Mouse (Mus musculus): ENCODE results near the gene 1700011L22Rik.

1700011L22Rik gene

GRCm38 (mm10) chr8:79239320-79239719 is 9.1 kb downstream of the 1700011L22Rik start:
- no peak for DNase-seq (ENCODE audit: inconsistent ontology term)

GRCm38 (mm10) chr8:79229266-79229888 is 19.0 kb downstream of the 1700011L22Rik start:
- DNase-seq (ENCODE audit: inconsistent ontology term), result no peak

GRCm38 (mm10) chr8:79227916-79228315 is 20.5 kb downstream of the 1700011L22Rik start:
- DNase-seq (ENCODE audit: inconsistent ontology term), result no peak

GRCm38 (mm10) chr8:79227194-79227593 is 21.2 kb downstream of the 1700011L22Rik start:
- no peak for DNase-seq (ENCODE audit: inconsistent ontology term)

GRCm38 (mm10) chr8:79226046-79226445 is 22.3 kb downstream of the 1700011L22Rik start:
- no peak for DNase-seq (ENCODE audit: inconsistent ontology term)

- DNase-seq (ENCODE audit: inconsistent ontology term), result no peak
Measured at GRCm38 (mm10) chr8:79225586-79225985, 22.8 kb downstream of the 1700011L22Rik start.

GRCm38 (mm10) chr8:79224363-79224762 is 24.0 kb downstream of the 1700011L22Rik start:
- no peak for DNase-seq (ENCODE audit: inconsistent ontology term)

- DNase-seq (ENCODE audit: inconsistent ontology term), result no peak
Measured at GRCm38 (mm10) chr8:79222752-79223141, 25.6 kb downstream of the 1700011L22Rik start.

- no peak for DNase-seq (ENCODE audit: inconsistent ontology term)
Measured at GRCm38 (mm10) chr8:79222106-79222751, 26.1 kb downstream of the 1700011L22Rik start.

GRCm38 (mm10) chr8:79211630-79212029 is 36.7 kb downstream of the 1700011L22Rik start:
- DNase-seq (ENCODE audit: inconsistent ontology term), result no peak

GRCm38 (mm10) chr8:79209641-79210358 is 38.6 kb downstream of the 1700011L22Rik start:
- peak; percentile 47 for DNase-seq (ENCODE audit: inconsistent ontology term)

- DNase-seq (ENCODE audit: inconsistent ontology term), result peak; percentile 96
Measured at GRCm38 (mm10) chr8:79208691-79209640, 39.4 kb downstream of the 1700011L22Rik start.

GRCm38 (mm10) chr8:79208181-79208580 is 40.2 kb downstream of the 1700011L22Rik start:
- DNase-seq (ENCODE audit: inconsistent ontology term), result peak; percentile 62

GRCm38 (mm10) chr8:79206895-79207294 is 41.5 kb downstream of the 1700011L22Rik start:
- DNase-seq (ENCODE audit: inconsistent ontology term), result peak; percentile 56

- DNase-seq (ENCODE audit: inconsistent ontology term), result peak; percentile 25
Measured at GRCm38 (mm10) chr8:79201446-79202147, 46.8 kb downstream of the 1700011L22Rik start.

- no peak for DNase-seq (ENCODE audit: inconsistent ontology term)
Measured at GRCm38 (mm10) chr8:79198675-79199074, 49.7 kb downstream of the 1700011L22Rik start.

- DNase-seq (ENCODE audit: inconsistent ontology term), result no peak
Measured at GRCm38 (mm10) chr8:79196481-79196880, 51.9 kb downstream of the 1700011L22Rik start.

- no peak for DNase-seq (ENCODE audit: inconsistent ontology term)
Measured at GRCm38 (mm10) chr8:79190071-79190470, 58.3 kb downstream of the 1700011L22Rik start.

GRCm38 (mm10) chr8:79185488-79185887 is 62.9 kb downstream of the 1700011L22Rik start:
- no peak for DNase-seq (ENCODE audit: inconsistent ontology term)

- no peak for DNase-seq (ENCODE audit: inconsistent ontology term)
Measured at GRCm38 (mm10) chr8:79179678-79180077, 68.7 kb downstream of the 1700011L22Rik start.

- no peak for DNase-seq (ENCODE audit: inconsistent ontology term)
Measured at GRCm38 (mm10) chr8:79175991-79176390, 72.4 kb downstream of the 1700011L22Rik start.

All from Muller cell, postnatal 12 days (primary cell).